Mouse (Mus musculus) intestine, postnatal 0 days (tissue): ENCODE measurements around the gene Rplp1. TPM values are rescaled to one million over a fixed set of nuclear protein-coding genes. Genes with fewer than 3 reads are reported as not detected.

Experiments
- ATAC-seq: fragments of 200-750 bp; cut with Nextera tagmentation; 2 replicates; pipeline ENCODE4 v1.8.0; 2017; ENCODE audit warnings: mild to moderate bottlenecking, moderate TSS enrichment, moderate library complexity
- H3K27ac ChIP-seq: fragments of 300-500 bp; sonication (generic); 2 replicates; pipeline ENCODE4 v1.5.1; 2014; ENCODE audit warnings: mild to moderate bottlenecking, low read depth, low read length, moderate library complexity
- H3K27me3 ChIP-seq: fragments of 300-500 bp; sonication (generic); replicated peaks from 2 replicates; pipeline ENCODE4 v1.6.1; 2014; ENCODE audit warnings: low read length, mixed read lengths; ENCODE audit not compliant: control insufficient read depth, insufficient read depth
- H3K36me3 ChIP-seq: fragments of 300-500 bp; sonication (generic); 2 replicates; pipeline ENCODE4 v1.6.1; 2014; ENCODE audit warnings: mild to moderate bottlenecking, moderate library complexity; ENCODE audit not compliant: control insufficient read depth, insufficient read depth
- H3K4me1 ChIP-seq: fragments of 300-500 bp; sonication (generic); replicated peaks from 2 replicates; pipeline ENCODE4 v1.6.1; 2014; ENCODE audit warnings: antibody characterized with exemption, low read length, mixed read lengths; ENCODE audit not compliant: control insufficient read depth, insufficient read depth
- H3K4me2 ChIP-seq: fragments of 300-500 bp; sonication (generic); replicated peaks from 2 replicates; pipeline ENCODE4 v1.6.1; 2014; ENCODE audit warnings: low read depth, mild to moderate bottlenecking, moderate library complexity
- H3K4me3 ChIP-seq: fragments of 300-500 bp; sonication (generic); 2 replicates; pipeline ENCODE4 v1.5.1; 2014; ENCODE audit warnings: low read depth, low read length
- H3K9ac ChIP-seq: fragments of 300-500 bp; sonication (generic); 2 replicates; pipeline ENCODE4 v1.6.1; 2014; ENCODE audit warnings: mild to moderate bottlenecking, low read depth, low read length
- H3K9me3 ChIP-seq: fragments of 300-500 bp; sonication (generic); 2 replicates; pipeline ENCODE4 v1.6.1; 2016; ENCODE audit warnings: mixed run types; ENCODE audit not compliant: control insufficient read depth
- CTCF ChIP-seq: sonication (generic); IDR thresholded peaks from 2 replicates; pipeline ENCODE4 v1.5.1; 2016; ENCODE audit warnings: low read depth, mild to moderate bottlenecking, control low read depth, antibody characterized with exemption, moderate library complexity
- WGBS: fragments of 180-500 bp; shearing (Covaris S2); extraction: QIAGEN DNeasy Blood & Tissue Kit; methylation state at CpG from one replicate; pipeline ENCODE4 v1.1.7; 2014; 5-methylcytosine and 5-hydroxymethylcytosine counted together
- polyA plus RNA-seq: library from polyadenylated mRNA; unstranded; fragments of >200 nt; fragmentation: Nextera tagmentation; extraction: Ambion mirVana; gene quantifications from 2 replicates; pipeline ENCODE4 v1.2.1, GENCODE M21; 2015

The Rplp1 gene
- polyA plus RNA-seq, 1 experiment from 2014 or later, result 1,118 TPM

DNA sequence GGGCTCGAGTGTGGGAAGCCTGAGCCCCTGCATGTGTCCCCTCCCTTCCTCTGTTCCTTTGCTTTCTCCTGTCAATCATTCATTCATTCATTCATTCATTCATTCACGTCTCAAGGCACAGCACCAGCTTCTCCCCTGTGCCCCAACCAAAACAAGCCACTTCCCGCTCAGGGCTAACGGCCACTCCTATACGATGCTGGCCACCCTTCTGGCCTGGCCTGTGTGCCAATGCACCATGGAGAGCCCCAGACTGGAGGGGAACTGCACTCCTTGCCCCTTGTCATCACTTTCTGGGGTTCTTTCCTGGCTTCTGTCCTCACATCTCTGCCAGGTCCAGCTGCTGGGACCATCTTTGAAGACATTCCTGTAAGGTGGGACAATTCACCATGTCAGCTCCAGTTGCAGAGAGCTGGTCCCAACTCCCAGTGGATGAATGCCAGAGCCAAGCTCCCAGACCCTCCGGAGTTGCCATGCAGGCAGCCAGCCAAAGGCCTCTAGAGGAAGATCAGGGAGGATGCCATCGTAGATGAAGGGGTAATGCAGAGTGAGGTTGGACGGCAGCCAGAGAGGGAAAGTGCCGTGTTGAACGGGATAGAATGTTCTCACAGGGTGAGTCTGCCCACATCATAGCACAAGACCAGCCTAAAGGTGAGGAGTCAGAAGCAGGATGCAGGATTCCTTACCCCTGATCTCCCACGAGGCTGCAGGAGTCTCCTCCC lies 26.5 kb downstream of the Rplp1 start:
- no peaks in the 10 kb centered on the region for H3K9me3 ChIP-seq
- H3K4me3 ChIP-seq, result no peak overlapping the region
- WGBS, result 63% methylated on average over 11 of the region's 11 CpGs
- H3K27me3 ChIP-seq, result no peaks in the 10 kb centered on the region
- TF ChIP-seq CTCF, result no peak
- no peak overlapping the region for H3K27ac ChIP-seq
- H3K9ac ChIP-seq, result no peak overlapping the region
- no peak for ATAC-seq
- no peaks in the 10 kb centered on the region for H3K4me1 ChIP-seq
- H3K36me3 ChIP-seq, result no peaks in the 10 kb centered on the region
- H3K4me2 ChIP-seq, result no peak overlapping the region

DNA sequence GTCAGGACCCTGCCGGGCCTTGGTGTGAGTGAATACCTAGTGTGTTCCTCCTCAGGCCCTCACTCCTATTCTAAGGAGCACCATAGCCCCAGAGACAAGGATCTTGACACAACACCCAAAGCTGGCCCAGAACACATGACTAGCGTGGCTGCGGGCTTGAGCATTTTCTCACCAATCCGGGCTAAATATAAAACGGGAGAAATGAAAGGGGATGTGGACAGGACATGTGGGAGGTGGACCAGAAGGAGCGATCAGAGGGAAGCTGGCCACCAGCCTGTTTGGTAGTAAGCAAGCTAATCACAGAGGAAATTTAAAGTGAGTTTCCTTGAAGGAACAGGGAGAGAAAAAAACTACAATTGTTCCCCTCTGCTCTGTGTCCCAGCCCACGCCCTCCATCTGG lies 28.4 kb downstream of the Rplp1 start:
- H3K27me3 ChIP-seq, result no peaks in the 10 kb centered on the region
- WGBS, result 79% methylated on average over 7 of the region's 7 CpGs
- TF ChIP-seq CTCF, result no peak
- H3K4me3 ChIP-seq, result no peak overlapping the region
- no peak for ATAC-seq
- H3K27ac ChIP-seq, result no peak overlapping the region
- no peak overlapping the region for H3K9ac ChIP-seq
- H3K9me3 ChIP-seq, result no peaks in the 10 kb centered on the region
- no peaks in the 10 kb centered on the region for H3K4me1 ChIP-seq
- H3K4me2 ChIP-seq, result no peak overlapping the region
- no peaks in the 10 kb centered on the region for H3K36me3 ChIP-seq

DNA sequence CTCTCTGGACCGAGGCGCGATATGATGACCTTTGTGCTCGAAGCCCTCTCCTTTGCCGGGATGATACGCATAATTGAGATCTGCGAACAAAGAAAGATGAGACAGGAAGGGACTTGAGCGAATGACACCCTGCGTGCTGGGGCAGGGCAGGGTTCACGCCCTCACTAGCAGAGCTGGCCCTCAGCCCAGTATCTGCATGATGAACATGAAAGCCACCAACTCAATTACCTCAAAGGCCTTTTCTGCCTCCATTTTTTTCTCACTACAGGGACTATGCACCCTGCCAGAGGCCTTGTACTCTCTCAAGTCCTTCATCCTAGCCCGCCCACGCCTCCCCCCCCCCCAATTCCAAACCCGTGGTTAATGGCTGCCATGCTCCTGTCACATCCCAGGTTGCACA lies 29.4 kb downstream of the Rplp1 start:
- Histone ChIP-seq H3K9me3 (no peaks in the 10 kb centered on the region), H3K27me3 (no peaks in the 10 kb centered on the region), H3K4me2 (no peak overlapping the region), H3K9ac (no peak overlapping the region), H3K4me1 (no peaks in the 10 kb centered on the region), H3K27ac (no peak overlapping the region), H3K36me3 (no peaks in the 10 kb centered on the region), H3K4me3 (no peak overlapping the region)
- WGBS, result 65% methylated on average over 13 of the region's 13 CpGs
- TF ChIP-seq CTCF, result no peak
- ATAC-seq, result no peak

DNA sequence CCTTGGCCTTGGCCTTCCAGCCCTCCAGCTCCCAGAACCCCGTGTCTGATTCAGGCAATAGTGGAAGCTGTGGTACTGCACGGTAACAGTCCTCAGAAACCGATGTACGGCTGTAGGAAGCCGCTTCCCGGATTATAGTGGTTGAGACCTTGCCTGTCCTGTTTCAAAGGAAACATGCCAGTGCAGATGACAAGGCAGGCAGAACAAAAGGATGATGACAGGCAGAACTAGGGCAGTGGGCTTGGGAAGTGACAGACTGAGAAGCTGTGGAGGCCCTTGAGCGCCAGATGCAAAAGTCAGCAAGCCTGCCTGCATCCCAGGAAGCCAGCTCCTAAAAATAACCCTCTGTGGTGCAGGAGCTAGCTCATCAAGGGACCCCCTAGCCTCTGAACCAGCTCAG lies 30.0 kb downstream of the Rplp1 start:
- TF ChIP-seq CTCF, result no peak
- Histone ChIP-seq H3K27me3 (no peaks in the 10 kb centered on the region), H3K4me2 (no peak overlapping the region), H3K36me3 (no peaks in the 10 kb centered on the region), H3K9ac (no peak overlapping the region), H3K9me3 (no peaks in the 10 kb centered on the region), H3K4me3 (no peak overlapping the region), H3K27ac (no peak overlapping the region), H3K4me1 (no peaks in the 10 kb centered on the region)
- 85% methylated on average over 7 of the region's 7 CpGs for WGBS
- no peak for ATAC-seq

DNA sequence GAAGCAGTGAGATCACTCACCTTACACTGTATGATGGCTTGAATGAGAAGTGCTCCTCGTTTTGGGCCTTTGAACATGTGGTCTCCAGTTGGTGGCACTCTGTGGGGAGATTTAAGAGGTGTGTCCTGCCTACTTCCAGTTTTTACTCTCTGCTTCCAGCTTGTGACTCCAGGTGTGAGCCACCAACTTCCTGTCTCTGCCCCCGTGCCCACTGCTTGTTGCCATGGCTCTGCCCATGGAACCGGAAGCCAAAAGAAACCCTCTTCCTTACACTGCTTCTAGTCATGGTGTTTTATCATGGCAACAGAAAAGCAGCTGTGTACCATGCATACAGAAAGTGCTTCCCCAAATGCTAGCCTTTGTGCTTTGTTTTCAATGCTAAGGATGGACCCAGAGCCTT lies 32.2 kb downstream of the Rplp1 start:
- Histone ChIP-seq H3K36me3 (no peaks in the 10 kb centered on the region), H3K4me3 (no peak overlapping the region), H3K9me3 (no peaks in the 10 kb centered on the region), H3K27ac (no peak overlapping the region), H3K4me1 (0 out of 2 replicates have a peak, but pooled peaks cover 3% of the 10 kb centered on the region), H3K4me2 (no peak overlapping the region), H3K9ac (no peak overlapping the region), H3K27me3 (no peaks in the 10 kb centered on the region; the same call in 1 of the 2 replicates)
- WGBS, result 74% methylated on average over 3 of the region's 3 CpGs
- ATAC-seq, result no peak
- TF ChIP-seq CTCF, result no peak

DNA sequence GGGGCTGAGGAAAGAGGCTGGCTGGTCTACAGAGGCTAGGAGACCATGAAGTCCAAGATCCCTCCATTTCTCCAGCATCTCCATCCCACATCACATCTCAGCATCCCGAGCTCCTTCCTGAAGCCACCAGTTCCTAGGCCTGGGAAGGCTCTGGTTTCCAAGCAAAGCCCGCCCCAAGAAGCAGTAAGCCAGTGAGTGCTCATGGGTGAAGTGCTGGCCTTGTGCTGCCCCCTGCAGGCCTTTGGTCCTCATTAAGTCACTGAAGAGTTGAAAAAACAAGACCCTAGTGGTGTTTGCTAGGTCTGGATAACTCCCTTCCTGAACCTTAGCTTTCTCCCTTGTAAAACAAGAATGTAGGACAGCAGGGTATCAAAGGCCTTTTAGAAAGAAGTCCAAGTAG lies 35.5 kb downstream of the Rplp1 start:
- Histone ChIP-seq H3K4me1 (0 out of 2 replicates have a peak, but pooled peaks cover 3% of the 10 kb centered on the region), H3K9me3 (no peaks in the 10 kb centered on the region), H3K4me2 (no peak overlapping the region), H3K27me3 (no peaks in the 10 kb centered on the region; the same call in 1 of the 2 replicates), H3K4me3 (no peak overlapping the region), H3K27ac (no peak overlapping the region), H3K9ac (no peak overlapping the region), H3K36me3 (no peaks in the 10 kb centered on the region)
- ATAC-seq, result no peak
- peak; percentile 81 for TF ChIP-seq CTCF
- WGBS, result 33% methylated on average over 2 of the region's 2 CpGs
